Comparison of ENCODE assay signal across 8 mouse cellular contexts in the genomic region with DNA sequence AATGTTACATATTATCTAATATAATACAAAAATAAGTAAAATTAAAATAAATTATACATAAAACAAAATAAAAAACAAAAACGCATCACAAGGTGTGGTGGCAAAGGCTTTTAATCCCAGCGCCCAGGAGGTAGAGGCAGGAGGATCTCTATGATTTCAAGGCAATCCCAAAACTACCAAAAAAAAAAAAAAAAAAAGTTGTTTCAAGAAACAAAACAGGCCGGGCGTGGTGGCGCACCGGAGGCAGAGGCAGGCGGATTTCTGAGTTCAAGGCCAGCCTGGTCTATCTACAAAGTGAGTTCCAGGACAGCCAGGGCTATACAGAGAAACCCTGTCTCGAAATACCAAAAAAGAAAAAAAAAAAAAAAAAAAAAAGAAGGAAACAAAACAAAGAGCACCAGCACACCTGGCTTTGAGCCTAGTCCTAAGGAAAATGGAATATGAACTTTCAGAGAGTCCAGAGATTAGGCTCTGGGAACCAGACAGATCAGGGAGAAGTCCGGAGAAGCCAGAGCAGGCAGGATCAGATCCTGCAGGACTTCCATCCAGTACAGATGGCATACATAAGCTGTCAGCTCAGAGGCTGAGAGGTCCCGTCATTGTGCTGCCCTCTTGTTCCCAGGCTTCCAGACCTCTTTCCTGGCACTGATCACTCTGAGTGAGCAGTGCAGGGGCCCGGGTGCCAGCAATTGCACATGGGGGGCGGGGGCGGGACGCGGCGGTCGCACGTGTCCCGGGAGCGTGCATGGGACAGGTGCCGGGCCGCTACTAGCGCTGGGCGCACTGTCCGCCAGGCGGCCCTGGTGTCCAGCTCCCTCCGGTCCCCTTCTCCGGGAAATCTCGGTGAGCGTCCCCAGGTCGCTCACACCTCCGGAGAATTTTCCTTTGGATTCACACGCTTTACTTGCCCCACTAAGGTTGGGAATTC. TPM values are rescaled to one million over a fixed set of nuclear protein-coding genes. Genes with fewer than 3 reads are reported as not detected.
DNase-seq lines count a peak whose midpoint lies in the region; ATAC-seq and TF ChIP-seq lines count a peak whose summit lies in the region.

No protein-coding gene starts in this region.

- no peak for TF ChIP-seq CTCF in G1E (IDR thresholded peaks at IDR 0.05; ENCODE audit: low read depth, low read length)

- peak overlapping the region; percentile 98 for H3K4me2 ChIP-seq in embryonic facial prominence, embryonic 15.5 days (replicated peaks)
- peak overlapping the region; percentile 98 for H3K4me2 ChIP-seq in midbrain, embryonic 16.5 days (ENCODE audit: low read length)

- no peak for ATAC-seq in G1E (ENCODE audit: extremely low read depth, insufficient number of reproducible peaks, low FRiP score, poor library complexity, severe bottlenecking)
- ATAC-seq in embryonic facial prominence, embryonic 15.5 days (ENCODE audit: insufficient number of reproducible peaks, low FRiP score, low TSS enrichment, low read depth), result peak; percentile 15; the same call in 1 of the 2 replicates
- ATAC-seq in midbrain, embryonic 16.5 days, result peak; percentile 50

- peak overlapping the region; percentile 97 for H3K4me3 ChIP-seq in G1E (ENCODE audit: low read depth, low read length)
- H3K4me3 ChIP-seq in embryonic facial prominence, embryonic 15.5 days (replicated peaks), result peak overlapping the region; percentile 98
- H3K4me3 ChIP-seq in midbrain, embryonic 16.5 days (ENCODE audit: low read depth, low read length), result peak overlapping the region; percentile 100

- H3K27ac ChIP-seq in embryonic facial prominence, embryonic 15.5 days (replicated peaks), result peak overlapping the region; percentile 94
- peak overlapping the region; percentile 92 for H3K27ac ChIP-seq in midbrain, embryonic 16.5 days (ENCODE audit: low read length)

- no peaks in the 10 kb centered on the region for H3K27me3 ChIP-seq in G1E (ENCODE audit: insufficient read depth, low read length)
- no peaks in the 10 kb centered on the region for H3K27me3 ChIP-seq in embryonic facial prominence, embryonic 15.5 days
- H3K27me3 ChIP-seq in midbrain, embryonic 16.5 days (ENCODE audit: control insufficient read depth, insufficient read depth, low read depth, low read length), result no peaks in the 10 kb centered on the region

- H3K9me3 ChIP-seq in G1E (replicated peaks), result no peaks in the 10 kb centered on the region
- no peaks in the 10 kb centered on the region for H3K9me3 ChIP-seq in embryonic facial prominence, embryonic 15.5 days (replicated peaks)
- H3K9me3 ChIP-seq in midbrain, embryonic 16.5 days (replicated peaks; ENCODE audit: control insufficient read depth, low read length, poor library complexity, severe bottlenecking), result no peaks in the 10 kb centered on the region

- peaks cover 31% of the 10 kb centered on the region for H3K4me1 ChIP-seq in G1E (ENCODE audit: insufficient read depth, low read depth, low read length)
- peaks cover 22% of the 10 kb centered on the region for H3K4me1 ChIP-seq in embryonic facial prominence, embryonic 15.5 days
- H3K4me1 ChIP-seq in midbrain, embryonic 16.5 days (ENCODE audit: control insufficient read depth, insufficient read depth, low read length), result peaks cover 25% of the 10 kb centered on the region

- H3K9ac ChIP-seq in embryonic facial prominence, embryonic 15.5 days, result peak overlapping the region; percentile 59
- H3K9ac ChIP-seq in midbrain, embryonic 16.5 days (ENCODE audit: low read depth, low read length), result peak overlapping the region; percentile 79

- DNase-seq in embryo, embryonic 11 days, result peak; percentile 77
- DNase-seq in embryo, embryonic 9.5 days (ENCODE audit: extremely low spot score), result no peak
- peak; percentile 50 for DNase-seq in G1E (ENCODE audit: low spot score)
- DNase-seq in heart, postnatal 4 days, result peak; percentile 81
- DNase-seq in liver, result peak; percentile 73
- no peak for DNase-seq in spleen, postnatal 14 days (ENCODE audit: low spot score in 2 of 2)

- peaks cover 22% of the 10 kb centered on the region for H3K36me3 ChIP-seq in G1E (replicated peaks)
- 0 out of 2 replicates have a peak, but pooled peaks cover 4% of the 10 kb centered on the region for H3K36me3 ChIP-seq in embryonic facial prominence, embryonic 15.5 days
- 0 out of 2 replicates have a peak, but pooled peaks cover 4% of the 10 kb centered on the region for H3K36me3 ChIP-seq in midbrain, embryonic 16.5 days (ENCODE audit: control insufficient read depth, insufficient read depth, low read length)

- 8% methylated on average over 33 of the region's 33 CpGs for WGBS in embryonic facial prominence, embryonic 15.5 days
- WGBS in midbrain, embryonic 16.5 days, result 12% methylated on average over 33 of the region's 33 CpGs

RNA-seq across cellular contexts. Expression of gene 1810013L24Rik, which starts 1.0 kb away (rescaled TPM):
- total RNA-seq in G1E (2014; fragmentation: Nextera tagmentation) (91.4 and 92.2 TPM in 2 replicates), G1E (2017) (48.9 and 58.1 TPM in 2 replicates)
- polyA plus RNA-seq in G1E (2012), result 17.7 and 22.0 TPM in 2 replicates
- polyA plus RNA-seq in embryonic facial prominence, embryonic 15.5 days (2015; fragmentation: Nextera tagmentation; extraction: Ambion mirVana), result 21.6 and 22.8 TPM in 2 replicates
- 100 to 1,000 TPM; 105 to 115 TPM for total RNA-seq in heart, postnatal 4 days (2021)
- 26.0 and 27.8 TPM in 2 replicates for polyA plus RNA-seq in midbrain, embryonic 16.5 days (2015; fragmentation: Nextera tagmentation; extraction: Ambion mirVana)

RNA-seq across cellular contexts. Expression of gene Usp7, which starts 36.8 kb away (rescaled TPM):
- total RNA-seq in G1E (2014; fragmentation: Nextera tagmentation), result 234 and 362 TPM in 2 replicates
- 132 and 150 TPM in 2 replicates for total RNA-seq in G1E (2017)
- 25.9 and 26.9 TPM in 2 replicates for polyA plus RNA-seq in G1E (2012)
- polyA plus RNA-seq in embryonic facial prominence, embryonic 15.5 days (2015; fragmentation: Nextera tagmentation; extraction: Ambion mirVana), result 28.4 and 34.5 TPM in 2 replicates
- 10 to 100 TPM; 93.2 to 93.6 TPM for total RNA-seq in heart, postnatal 4 days (2021)
- 26.5 and 31.2 TPM in 2 replicates for polyA plus RNA-seq in midbrain, embryonic 16.5 days (2015; fragmentation: Nextera tagmentation; extraction: Ambion mirVana)

Comparison
In these comparisons a context has a peak if more than half of its experiments do, and no peak if none do; other contexts are left out.
1. DNase-seq: peak in embryo, embryonic 11 days (single experiment), G1E (single experiment), heart, postnatal 4 days (single experiment) and liver (single experiment); none in embryo, embryonic 9.5 days (single experiment) and spleen, postnatal 14 days (0 of 2).
2. Peak in every context shown above with its lines, with median percentiles within 50 percentile points of each other: H3K4me3 ChIP-seq.